Mouse (Mus musculus) gastrocnemius, adult 2 months (tissue): Measurements from ENCODE around the gene Olfr361. TPM values are rescaled to one million over a fixed set of nuclear protein-coding genes. Genes with fewer than 3 reads are reported as not detected.
"Not testable (repeated sequence)": the region's sequence is repeated elsewhere in the genome, so short reads cannot be mapped to it uniquely, and the experiment has no call there.

Experiments
- DNase-seq: peaks from one replicate; pipeline ENCODE4 v3.0.0; 2022
- H3K27ac ChIP-seq: fragments of 200-600 bp; 2 replicates; pipeline ENCODE4 v1.8.1; 2022; ENCODE audit warnings: mild to moderate bottlenecking
- H3K4me3 ChIP-seq: fragments of 200-600 bp; 2 replicates; pipeline ENCODE4 v1.8.1; 2022; ENCODE audit warnings: mild to moderate bottlenecking, moderate library complexity
- CTCF ChIP-seq: fragments of 200-600 bp; IDR thresholded peaks from 2 replicates; pipeline ENCODE4 v1.8.1; 2022; ENCODE audit warnings: antibody characterized with exemption, mild to moderate bottlenecking, moderate library complexity
- intact Hi-C: fragments of 180-260 bp; cut with DNase I; formaldehyde crosslinking; loops from one replicate; pipeline ENCODE4 v1.15.1; 2025
- long read RNA-seq, 2 experiments: library from polyadenylated mRNA; stranded (forward); transcript quantifications; one replicate each; pipeline ENCODE4 v2.0.0; 2021
- total RNA-seq, 2 experiments: library from RNA; stranded (reverse); gene quantifications; 2 replicates each; pipeline ENCODE4 v1.2.3; 2021

Gene Olfr361
- total RNA-seq, result not detected
- long read RNA-seq, experiment 1, result 0 reads
- long read RNA-seq, experiment 2, result 0 reads

GRCm38 (mm10) chr2:37089190-37089589 is at the start of gene Olfr361:
Olfr361 (minus strand) TSS chr2:37089290.
- H3K27ac ChIP-seq, DNase-seq, H3K4me3 ChIP-seq, intact Hi-C loops: not testable (repeated sequence)

- TF ChIP-seq CTCF, result no peak
- Histone ChIP-seq H3K4me3 (no peak within 1 kb of the TSS), H3K27ac (no peak within 1 kb of the TSS)
- no peak for DNase-seq
- intact Hi-C loops, result no loop called here
These were observed 28.7 kb upstream of the Olfr361 start, which contains the start of gene Olfr362 for GRCm38 (mm10) chr2:37117810-37118209. Olfr362 (minus strand) TSS chr2:37117910.

DNA sequence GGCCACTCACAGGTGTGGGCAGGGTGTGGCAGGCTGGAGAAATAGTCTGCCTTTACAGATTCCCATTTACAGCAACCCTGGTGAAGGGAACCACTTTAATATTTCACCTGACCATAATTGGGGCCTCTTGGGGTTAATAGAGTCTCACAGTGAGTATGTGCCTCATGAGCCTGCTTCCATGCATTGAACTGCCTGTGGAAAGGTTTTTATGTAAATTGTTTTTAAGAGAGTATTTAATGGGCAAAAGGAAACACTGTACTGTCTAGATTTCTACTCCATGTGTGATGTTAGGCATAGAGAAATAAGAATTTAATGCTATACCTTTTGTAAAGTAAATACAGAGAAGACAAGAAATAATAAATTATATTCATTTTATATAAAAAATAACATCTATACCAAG is 23.6 kb downstream of the Olfr361 start, which contains the start of gene Olfr360:
TSS of gene Olfr360 (plus strand) at position 301 of the 400 bp plus-strand sequence.
- DNase-seq, result no peak
- Histone ChIP-seq H3K4me3 (no peak within 1 kb of the TSS), H3K27ac (no peak within 1 kb of the TSS)
- TF ChIP-seq CTCF, result no peak
- intact Hi-C loops, result no loop called here

Other genes starting within 250 kb of the Olfr361 start
- not detected for gene Olfr350, start 243.0 kb downstream of the Olfr361 start, total RNA-seq
- gene Olfr351, start 226.6 kb downstream of the Olfr361 start, total RNA-seq, result not detected
- gene Olfr352, start 220.8 kb downstream of the Olfr361 start, total RNA-seq, result not detected
- not detected for gene Olfr353, start 196.4 kb downstream of the Olfr361 start, total RNA-seq
- gene Olfr354, start 183.6 kb downstream of the Olfr361 start, total RNA-seq, result not detected
- gene Olfr355, start 160.4 kb downstream of the Olfr361 start, total RNA-seq, result not detected
- not detected for gene Olfr356, start 152.2 kb downstream of the Olfr361 start, total RNA-seq
- not detected for gene Olfr357, start 95.5 kb downstream of the Olfr361 start, total RNA-seq
- not detected for gene Olfr358, start 80.0 kb downstream of the Olfr361 start, total RNA-seq
- gene Olfr360, start 23.5 kb downstream of the Olfr361 start, total RNA-seq, result not detected
- not detected for gene Olfr362, start 28.6 kb upstream of the Olfr361 start, total RNA-seq
- not detected for gene Olfr364-ps1, start 50.0 kb upstream of the Olfr361 start, total RNA-seq
- under 1 TPM in 1 of 2 experiments, not detected in 1; 0.06 TPM for gene Olfr365, start 98.9 kb upstream of the Olfr361 start, total RNA-seq
- not detected for gene Olfr366, start 122.3 kb upstream of the Olfr361 start, total RNA-seq
- gene Olfr368, start 237.2 kb upstream of the Olfr361 start, total RNA-seq, result not detected